Mouse (Mus musculus) embryonic facial prominence, embryonic 12.5 days (tissue): ENCODE measurements around the gene Crot. TPM values are rescaled to one million over a fixed set of nuclear protein-coding genes. Genes with fewer than 3 reads are reported as not detected.

Experiments
- ATAC-seq: fragments of 200-750 bp; cut with Nextera tagmentation; 2 replicates; pipeline ENCODE4 v1.8.0; 2017; ENCODE audit not compliant: insufficient number of reproducible peaks, insufficient read depth, low FRiP score, low TSS enrichment
- H3K27ac ChIP-seq: fragments of 300-500 bp; sonication (generic); 2 replicates; pipeline ENCODE4 v1.5.1; 2016; ENCODE audit warnings: mild to moderate bottlenecking
- H3K27me3 ChIP-seq: fragments of 300-500 bp; sonication (generic); 2 replicates; pipeline ENCODE4 v1.6.1; 2016; ENCODE audit warnings: mild to moderate bottlenecking, moderate library complexity
- H3K36me3 ChIP-seq: fragments of 300-500 bp; sonication (generic); 2 replicates; pipeline ENCODE4 v1.6.1; 2016; ENCODE audit warnings: mild to moderate bottlenecking
- H3K4me1 ChIP-seq: fragments of 300-500 bp; sonication (generic); 2 replicates; pipeline ENCODE4 v1.6.1; 2016
- H3K4me2 ChIP-seq: fragments of 300-500 bp; sonication (generic); replicated peaks from 2 replicates; pipeline ENCODE4 v1.6.1; 2016; ENCODE audit warnings: mild to moderate bottlenecking, moderate library complexity
- H3K4me3 ChIP-seq: fragments of 300-500 bp; sonication (generic); 2 replicates; pipeline ENCODE4 v1.5.1; 2016; ENCODE audit warnings: mild to moderate bottlenecking
- H3K9ac ChIP-seq: fragments of 300-500 bp; sonication (generic); 2 replicates; pipeline ENCODE4 v1.6.1; 2016; ENCODE audit warnings: mild to moderate bottlenecking, moderate library complexity
- H3K9me3 ChIP-seq: fragments of 300-500 bp; sonication (generic); 2 replicates; pipeline ENCODE4 v1.6.1; 2016; ENCODE audit warnings: mild to moderate bottlenecking, moderate library complexity
- WGBS: fragments of 180-500 bp; shearing (Covaris S2); methylation state at CpG from one replicate; pipeline ENCODE4 v1.1.7; 2016; 5-methylcytosine and 5-hydroxymethylcytosine counted together
- polyA plus RNA-seq: library from polyadenylated mRNA; unstranded; fragments of >200 nt; fragmentation: Nextera tagmentation; extraction: Ambion mirVana; gene quantifications from 2 replicates; pipeline ENCODE4 v1.2.1, GENCODE M21; 2016

The Crot gene
- polyA plus RNA-seq, 1 experiment from 2014 or later, result 46.2 TPM

DNA sequence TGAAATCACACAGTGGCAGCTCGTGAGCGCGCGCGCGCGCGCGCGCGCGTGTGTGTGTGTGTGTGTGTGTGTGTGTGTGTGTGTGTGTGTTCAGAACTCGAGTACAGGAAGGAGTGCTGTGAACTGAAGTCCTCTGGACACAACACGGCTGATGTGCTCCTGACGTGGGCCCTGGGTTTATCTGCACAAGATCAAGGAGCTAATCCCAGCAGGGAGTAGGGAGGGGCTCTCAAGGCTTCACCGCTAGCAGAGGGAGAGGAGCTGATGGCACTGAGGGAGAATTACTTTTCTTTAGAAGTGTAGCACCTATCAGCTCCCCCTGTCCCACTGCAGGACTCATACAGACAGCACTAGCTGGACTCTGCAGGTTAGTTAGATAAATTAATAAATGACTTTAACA is 5.5 kb downstream of the Crot start:
- Histone ChIP-seq H3K9ac (no peak overlapping the region), H3K27me3 (no peaks in the 10 kb centered on the region), H3K4me3 (no peak overlapping the region), H3K4me2 (no peak overlapping the region), H3K4me1 (peaks cover 7% of the 10 kb centered on the region; the same call in 1 of the 2 replicates), H3K36me3 (peaks cover 27% of the 10 kb centered on the region), H3K9me3 (no peaks in the 10 kb centered on the region), H3K27ac (no peak overlapping the region)
- ATAC-seq, result no peak
- 92% methylated on average over 16 of the region's 16 CpGs for WGBS

DNA sequence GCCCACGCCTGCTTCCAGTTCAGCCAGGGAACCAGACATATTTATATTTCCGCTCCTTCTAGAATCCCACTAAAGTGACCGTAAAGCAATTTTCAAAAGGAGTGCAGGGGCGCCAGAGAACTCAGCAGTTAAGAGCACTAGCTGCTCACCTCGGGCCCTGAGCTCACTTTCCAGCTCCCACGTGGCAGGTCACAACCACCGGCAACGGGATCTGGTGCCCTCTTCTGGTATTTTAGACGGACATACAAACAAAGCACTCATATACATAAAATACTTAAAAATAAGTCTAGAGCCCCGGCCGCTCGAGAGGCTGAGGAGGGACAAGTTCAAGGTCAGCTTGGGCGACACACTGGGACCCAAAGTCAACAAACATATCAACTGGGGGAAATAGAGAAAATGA is 6.6 kb downstream of the Crot start:
- H3K4me1 ChIP-seq, result no peaks in the 10 kb centered on the region
- H3K27ac ChIP-seq, result no peak overlapping the region
- no peak overlapping the region for H3K9ac ChIP-seq
- H3K9me3 ChIP-seq, result no peaks in the 10 kb centered on the region
- H3K4me3 ChIP-seq, result no peak overlapping the region
- H3K27me3 ChIP-seq, result no peaks in the 10 kb centered on the region
- no peak overlapping the region for H3K4me2 ChIP-seq
- WGBS, result 82% methylated on average over 13 of the region's 13 CpGs
- H3K36me3 ChIP-seq, result peaks cover 28% of the 10 kb centered on the region
- ATAC-seq, result no peak

DNA sequence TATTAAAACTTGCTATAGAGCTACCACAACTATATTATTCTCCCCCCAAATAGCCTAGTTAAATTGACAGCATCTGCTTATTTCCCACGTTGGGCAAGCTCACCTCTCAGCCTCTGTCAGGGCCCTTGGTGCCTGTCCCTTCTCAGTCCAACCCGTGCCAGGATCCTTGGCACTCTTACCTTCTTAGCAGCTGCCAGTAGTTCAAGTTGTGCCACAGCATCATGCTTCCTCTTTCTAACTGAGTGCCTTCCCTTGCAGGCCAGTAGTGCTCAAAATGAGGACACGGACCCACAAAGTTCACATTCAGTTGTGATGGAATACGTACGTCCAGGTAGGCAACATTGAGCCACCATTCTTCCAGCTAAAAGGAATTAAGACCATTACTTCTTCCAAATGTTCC is 9.2 kb downstream of the Crot start:
- ATAC-seq, result no peak
- 94% methylated on average over 5 of the region's 5 CpGs for WGBS
- Histone ChIP-seq H3K9ac (no peak overlapping the region), H3K36me3 (peaks cover 35% of the 10 kb centered on the region), H3K9me3 (no peaks in the 10 kb centered on the region), H3K4me1 (no peaks in the 10 kb centered on the region), H3K4me3 (no peak overlapping the region), H3K4me2 (no peak overlapping the region), H3K27ac (no peak overlapping the region), H3K27me3 (no peaks in the 10 kb centered on the region)

DNA sequence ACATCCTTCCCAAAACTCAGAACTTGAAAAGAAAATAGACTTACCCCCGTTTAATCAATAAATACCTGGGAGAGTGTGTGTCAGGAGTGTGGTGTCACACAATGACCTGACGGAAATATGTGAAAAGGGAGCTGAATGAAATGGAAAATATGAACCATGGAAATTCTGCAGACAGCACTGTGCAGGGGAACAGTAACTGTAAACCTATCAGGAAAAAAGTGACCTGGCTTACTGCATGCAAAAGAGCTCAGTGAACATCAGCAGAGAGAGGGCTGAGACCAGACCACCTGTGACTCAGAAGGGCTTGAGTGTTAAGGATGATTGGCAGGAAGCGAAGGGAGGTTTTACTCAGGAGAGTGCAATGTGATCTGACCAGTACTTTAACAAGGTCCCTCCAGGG is 11.7 kb downstream of the Crot start:
- H3K9ac ChIP-seq, result no peak overlapping the region
- no peak for ATAC-seq
- 82% methylated on average over 3 of the region's 3 CpGs for WGBS
- no peaks in the 10 kb centered on the region for H3K9me3 ChIP-seq
- no peaks in the 10 kb centered on the region for H3K27me3 ChIP-seq
- H3K36me3 ChIP-seq, result peaks cover 36% of the 10 kb centered on the region
- H3K4me2 ChIP-seq, result no peak overlapping the region
- H3K4me3 ChIP-seq, result no peak overlapping the region
- H3K4me1 ChIP-seq, result no peaks in the 10 kb centered on the region
- H3K27ac ChIP-seq, result no peak overlapping the region

DNA sequence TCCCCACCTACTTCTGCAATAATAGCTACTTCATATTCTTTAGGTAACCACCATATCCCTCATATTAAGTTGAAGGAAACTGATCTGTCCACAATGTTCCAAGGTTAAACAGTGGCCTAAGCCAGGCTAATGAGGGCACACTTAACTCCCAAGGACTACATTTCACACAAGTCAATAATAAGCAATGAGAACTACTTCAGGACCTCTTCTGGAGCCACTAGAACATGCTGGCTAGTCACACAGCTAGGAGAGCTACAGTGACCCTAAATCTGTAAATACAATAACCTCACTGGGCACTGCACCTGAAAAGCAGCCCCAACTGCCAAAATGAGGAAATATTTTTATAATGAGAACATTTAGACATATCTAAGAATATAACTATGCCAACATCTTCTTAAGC is 22.4 kb downstream of the Crot start:
- Histone ChIP-seq H3K4me3 (no peak overlapping the region), H3K4me2 (no peak overlapping the region), H3K9me3 (no peaks in the 10 kb centered on the region), H3K27ac (no peak overlapping the region), H3K36me3 (peaks cover 31% of the 10 kb centered on the region), H3K27me3 (no peaks in the 10 kb centered on the region), H3K4me1 (no peaks in the 10 kb centered on the region), H3K9ac (no peak overlapping the region)
- no peak for ATAC-seq

DNA sequence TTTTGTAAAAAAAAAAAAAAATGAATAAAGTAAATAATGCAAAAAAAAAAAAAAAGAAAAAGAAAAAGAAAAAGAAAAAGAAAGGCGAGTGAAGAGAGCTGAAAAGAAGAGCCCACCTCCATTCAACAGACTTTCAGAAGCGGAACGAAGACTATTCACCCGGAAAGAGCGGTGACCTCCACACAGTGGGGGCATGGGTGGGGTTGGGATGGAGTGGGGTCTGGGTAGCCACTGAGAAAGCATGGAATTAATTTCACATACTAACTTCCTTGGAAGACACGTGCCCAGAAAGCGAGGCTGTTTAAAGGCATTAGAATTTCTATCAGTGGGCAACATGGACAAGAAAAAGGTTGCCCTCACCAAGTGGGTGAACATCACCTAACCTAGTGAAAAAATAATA is 24.8 kb downstream of the Crot start:
- Histone ChIP-seq H3K9me3 (no peaks in the 10 kb centered on the region), H3K9ac (no peak overlapping the region), H3K4me1 (no peaks in the 10 kb centered on the region), H3K27ac (no peak overlapping the region), H3K27me3 (no peaks in the 10 kb centered on the region), H3K4me3 (no peak overlapping the region), H3K36me3 (peaks cover 37% of the 10 kb centered on the region), H3K4me2 (no peak overlapping the region)
- ATAC-seq, result no peak
- WGBS, result 87% methylated on average over 7 of the region's 7 CpGs

DNA sequence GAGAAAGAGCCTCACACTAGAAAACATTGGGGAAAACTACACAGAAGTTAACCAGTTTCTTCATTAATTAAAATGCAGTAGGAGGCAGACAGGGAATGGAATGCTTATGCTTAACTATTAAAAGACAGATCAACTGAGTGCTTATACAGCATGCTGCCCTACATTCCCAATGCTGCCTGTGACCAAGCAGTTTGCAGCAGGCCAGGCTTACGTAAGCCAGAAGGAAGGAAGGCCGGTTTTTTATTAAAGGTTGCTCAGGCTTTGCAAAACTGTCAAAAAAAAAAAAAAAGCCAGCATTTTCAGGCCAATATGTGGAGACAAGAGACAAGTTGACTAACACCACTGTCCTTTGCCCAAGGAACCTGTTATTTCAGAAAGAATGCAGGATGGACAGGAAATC is 26.4 kb downstream of the Crot start:
- Histone ChIP-seq H3K9me3 (no peaks in the 10 kb centered on the region), H3K36me3 (peaks cover 48% of the 10 kb centered on the region), H3K9ac (no peak overlapping the region), H3K4me3 (no peak overlapping the region), H3K4me2 (no peak overlapping the region), H3K4me1 (no peaks in the 10 kb centered on the region), H3K27ac (no peak overlapping the region), H3K27me3 (no peaks in the 10 kb centered on the region)
- 96% methylated on average over 2 of the region's 2 CpGs for WGBS
- ATAC-seq, result no peak

DNA sequence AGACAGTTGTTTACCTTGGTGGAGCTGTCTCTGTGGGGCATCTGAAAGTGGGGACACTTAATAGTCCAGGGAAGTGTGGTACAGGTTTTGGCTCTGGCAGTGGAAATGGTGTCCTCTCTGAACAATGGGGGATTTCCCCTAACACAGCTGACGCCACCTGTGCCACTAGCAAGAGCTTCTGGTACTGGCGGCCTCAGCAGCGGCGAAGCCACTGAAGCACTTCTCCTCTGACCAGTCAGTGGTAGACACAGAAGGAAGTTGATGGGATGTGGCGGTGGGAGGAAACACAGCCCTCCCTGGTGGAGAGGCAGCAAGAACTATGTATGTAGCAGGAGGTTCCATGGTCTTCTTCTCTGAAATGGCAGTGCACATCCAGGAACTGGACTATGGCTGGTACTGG is 32.6 kb downstream of the Crot start:
- ATAC-seq, result no peak
- no peak overlapping the region for H3K4me2 ChIP-seq
- H3K27ac ChIP-seq, result no peak overlapping the region
- H3K27me3 ChIP-seq, result no peaks in the 10 kb centered on the region
- H3K9ac ChIP-seq, result no peak overlapping the region
- 94% methylated on average over 5 of the region's 5 CpGs for WGBS
- no peaks in the 10 kb centered on the region for H3K9me3 ChIP-seq
- H3K4me1 ChIP-seq, result no peaks in the 10 kb centered on the region
- no peak overlapping the region for H3K4me3 ChIP-seq
- H3K36me3 ChIP-seq, result peaks cover 39% of the 10 kb centered on the region

DNA sequence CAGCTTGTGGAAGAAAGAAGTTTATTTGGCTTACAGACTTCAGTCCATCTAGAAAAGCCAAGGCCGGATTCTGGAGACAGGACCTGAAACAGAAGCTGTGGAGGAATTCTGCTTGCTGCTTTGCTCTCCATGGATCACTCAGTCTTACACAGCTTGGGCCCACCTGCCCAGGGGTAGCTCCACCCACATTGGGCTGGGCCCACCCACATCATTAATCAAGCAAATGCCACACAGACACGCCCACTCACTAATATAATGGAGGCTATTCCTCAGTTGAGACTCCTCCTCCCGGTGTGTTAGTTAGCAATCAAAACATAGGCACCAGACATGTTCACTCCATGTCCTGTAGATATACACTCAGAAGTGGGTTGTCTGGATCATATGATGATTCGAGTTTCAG is 36.6 kb downstream of the Crot start:
- ATAC-seq, result no peak
- 86% methylated on average over 4 of the region's 4 CpGs for WGBS

DNA sequence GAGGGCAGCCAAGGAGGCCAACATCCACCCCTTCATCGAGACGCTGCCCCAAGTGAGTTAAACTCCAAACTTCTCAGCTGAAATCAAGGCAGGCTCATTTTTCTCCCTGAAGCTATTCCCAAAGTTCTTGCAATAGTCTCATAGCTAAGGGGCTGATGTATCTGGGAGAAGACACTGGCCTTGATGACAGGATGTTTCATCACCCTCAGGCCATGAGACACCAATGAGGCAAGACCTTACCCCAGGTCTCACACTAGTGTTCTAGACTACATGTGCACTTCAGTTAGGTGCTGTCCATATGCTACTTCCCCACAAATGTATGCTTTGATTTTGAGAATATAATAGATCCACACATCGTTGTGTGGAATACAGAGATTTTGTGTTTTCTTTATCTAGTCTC is 41.6 kb downstream of the Crot start:
- no peak overlapping the region for H3K4me3 ChIP-seq
- ATAC-seq, result no peak
- no peaks in the 10 kb centered on the region for H3K4me1 ChIP-seq
- H3K36me3 ChIP-seq, result no peaks in the 10 kb centered on the region
- no peaks in the 10 kb centered on the region for H3K27me3 ChIP-seq
- no peak overlapping the region for H3K9ac ChIP-seq
- no peaks in the 10 kb centered on the region for H3K9me3 ChIP-seq
- no peak overlapping the region for H3K27ac ChIP-seq
- H3K4me2 ChIP-seq, result no peak overlapping the region
- 88% methylated on average over 3 of the region's 3 CpGs for WGBS

More for the DNA sequence above, 36.6 kb downstream of the Crot start:
- H3K9ac ChIP-seq, result no peak overlapping the region
- no peak overlapping the region for H3K4me3 ChIP-seq
- no peaks in the 10 kb centered on the region for H3K9me3 ChIP-seq
- peaks cover 19% of the 10 kb centered on the region for H3K36me3 ChIP-seq
- no peaks in the 10 kb centered on the region for H3K4me1 ChIP-seq
- H3K27ac ChIP-seq, result no peak overlapping the region
- H3K4me2 ChIP-seq, result no peak overlapping the region
- no peaks in the 10 kb centered on the region for H3K27me3 ChIP-seq

DNA sequence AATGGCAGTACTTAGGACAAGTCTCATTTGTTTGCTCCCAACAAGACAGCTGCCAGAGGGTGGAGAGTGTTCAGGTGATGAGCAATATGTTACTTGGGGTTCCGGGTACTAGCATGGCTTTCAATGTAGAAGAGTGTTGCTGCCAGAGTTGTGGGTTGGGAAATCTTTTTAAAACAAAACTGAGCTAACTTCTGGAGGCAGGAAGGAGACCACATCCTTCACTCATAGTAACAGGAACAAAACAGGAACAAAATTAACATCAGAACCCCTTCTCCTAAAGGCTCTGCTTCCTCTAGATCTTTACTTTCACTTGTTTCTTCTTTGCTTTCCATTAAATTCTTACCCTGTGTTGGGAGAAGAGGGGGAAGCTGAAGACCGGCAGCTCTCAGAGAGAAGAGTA is 43.5 kb downstream of the Crot start:
- no peaks in the 10 kb centered on the region for H3K4me1 ChIP-seq
- no peak overlapping the region for H3K9ac ChIP-seq
- H3K9me3 ChIP-seq, result no peaks in the 10 kb centered on the region
- no peak for ATAC-seq
- H3K4me3 ChIP-seq, result no peak overlapping the region
- no peak overlapping the region for H3K27ac ChIP-seq
- no peaks in the 10 kb centered on the region for H3K27me3 ChIP-seq
- no peaks in the 10 kb centered on the region for H3K36me3 ChIP-seq
- WGBS, result 83% methylated on average over 2 of the region's 2 CpGs
- no peak overlapping the region for H3K4me2 ChIP-seq

DNA sequence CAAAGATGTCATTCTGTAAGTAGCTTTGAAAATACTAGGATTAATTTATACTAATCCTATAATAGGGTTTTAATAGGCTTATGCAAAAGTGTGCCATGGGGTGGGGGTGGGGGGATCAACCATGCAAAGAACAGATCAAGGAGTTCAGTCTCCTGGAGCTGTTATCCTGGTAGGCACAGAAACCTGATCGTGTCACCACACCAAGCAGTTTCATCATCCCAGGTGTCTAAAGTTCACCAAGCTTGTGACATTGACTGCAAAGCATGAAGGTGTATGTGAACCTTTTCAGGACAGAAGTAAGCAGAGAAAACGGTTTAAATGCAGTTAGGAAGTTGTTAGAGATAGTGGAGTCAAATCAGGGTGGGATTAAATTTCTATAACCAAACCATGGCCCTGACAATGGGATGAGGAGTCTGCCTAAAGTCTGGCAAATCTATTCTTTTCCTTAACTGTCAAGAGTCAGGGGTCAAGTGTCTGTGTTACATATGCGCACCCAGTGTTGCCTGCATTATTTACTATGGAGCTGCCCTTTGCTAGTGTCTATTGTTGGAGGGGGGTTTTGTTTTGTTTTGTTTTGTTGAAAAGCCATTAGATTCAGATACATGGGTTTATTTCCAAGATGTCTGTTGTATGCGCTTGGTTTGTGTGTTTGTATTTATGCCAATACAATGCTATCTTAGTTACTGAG is 49.6 kb downstream of the Crot start:
- no peak for ATAC-seq
- Histone ChIP-seq H3K9me3 (no peaks in the 10 kb centered on the region), H3K27me3 (no peaks in the 10 kb centered on the region), H3K27ac (no peak overlapping the region), H3K4me2 (no peak overlapping the region), H3K36me3 (no peaks in the 10 kb centered on the region), H3K9ac (no peak overlapping the region), H3K4me3 (no peak overlapping the region), H3K4me1 (no peaks in the 10 kb centered on the region)
- WGBS, result 70% methylated on average over 4 of the region's 4 CpGs

DNA sequence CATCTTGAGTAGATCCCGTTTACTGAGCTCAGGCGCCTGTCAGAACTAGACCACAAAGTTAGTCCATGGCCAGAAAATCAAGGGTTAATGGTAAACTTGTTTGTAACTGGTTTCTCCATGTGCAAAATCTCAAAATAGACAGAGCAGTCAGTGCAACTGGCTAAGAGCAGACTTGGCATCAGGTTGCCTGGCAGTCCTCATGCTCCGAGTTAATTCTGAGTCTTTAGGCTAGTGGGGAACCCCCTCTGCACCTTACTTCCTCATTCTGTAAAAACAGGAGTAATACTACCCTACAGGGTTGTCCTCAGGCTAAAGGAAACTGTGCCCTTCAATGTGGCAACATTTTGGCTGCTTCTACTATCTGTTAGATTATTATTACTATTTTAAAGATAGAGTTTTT is 53.3 kb downstream of the Crot start:
- H3K4me3 ChIP-seq, result no peak overlapping the region
- H3K9me3 ChIP-seq, result no peaks in the 10 kb centered on the region
- H3K27me3 ChIP-seq, result no peaks in the 10 kb centered on the region
- no peaks in the 10 kb centered on the region for H3K4me1 ChIP-seq
- no peak overlapping the region for H3K9ac ChIP-seq
- WGBS, result 62% methylated on average over 3 of the region's 3 CpGs
- no peak overlapping the region for H3K4me2 ChIP-seq
- no peak for ATAC-seq
- no peak overlapping the region for H3K27ac ChIP-seq
- no peaks in the 10 kb centered on the region for H3K36me3 ChIP-seq
